Mouse (Mus musculus) common myeloid progenitor, adult 5-6 weeks (primary cell): ENCODE data around the gene Dbp. TPM values are rescaled to one million over a fixed set of nuclear protein-coding genes. Genes with fewer than 3 reads are reported as not detected.
A peak's percentile ranks its signal among the peaks of the same experiment; 100 is the strongest.

Experiments used
- ATAC-seq: replicated peaks from 2 replicates; pipeline ENCODE4 v1.8.0; 2016; ENCODE audit warnings: low read depth, mild to moderate bottlenecking, moderate TSS enrichment, inconsistent platforms; ENCODE audit not compliant: poor library complexity, severe bottlenecking
- total RNA-seq: library from RNA; stranded (forward); fragments of 200-1000, 187-1606 nt; gene quantifications from 2 replicates; pipeline ENCODE4 v1.2.3, GENCODE M21; 2017

Dbp gene
- total RNA-seq, 1 experiment from 2014 or later, result 12.1 TPM

DNA sequence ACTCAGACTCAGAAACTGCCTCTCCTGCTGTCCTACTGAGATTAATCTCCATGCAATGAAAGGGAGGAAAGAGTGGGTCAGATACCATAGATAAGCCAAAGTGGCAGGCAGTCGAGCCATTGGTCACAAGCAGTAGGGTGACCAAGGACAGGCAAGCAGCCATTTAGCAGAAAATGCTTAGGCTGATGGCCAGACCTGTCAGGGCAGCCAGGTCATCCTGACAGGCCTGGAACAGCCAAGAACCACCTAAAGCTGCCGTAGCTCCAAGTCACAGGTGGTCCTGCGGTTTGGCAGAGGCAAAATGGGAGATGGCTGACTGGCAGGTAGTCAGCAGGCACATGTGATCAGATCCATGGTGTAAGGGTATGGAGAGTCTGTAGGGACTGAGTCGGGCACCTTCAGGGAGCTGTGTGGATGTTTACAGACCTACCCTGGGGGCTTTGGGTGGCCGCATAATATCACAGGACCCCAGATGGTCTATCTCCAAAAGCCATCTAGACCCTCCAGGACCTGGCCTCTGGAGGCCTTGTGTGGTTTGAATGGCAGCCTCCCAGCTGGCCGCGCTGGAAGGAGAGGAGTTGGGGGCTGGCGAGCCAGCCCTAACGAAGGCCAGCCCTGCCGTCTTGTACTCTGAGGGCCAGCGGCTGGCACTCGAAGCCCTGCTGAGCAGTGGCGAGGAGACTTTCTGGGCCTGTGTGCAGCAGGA is 16.9 kb downstream of the Dbp start:
- no peak for ATAC-seq

DNA sequence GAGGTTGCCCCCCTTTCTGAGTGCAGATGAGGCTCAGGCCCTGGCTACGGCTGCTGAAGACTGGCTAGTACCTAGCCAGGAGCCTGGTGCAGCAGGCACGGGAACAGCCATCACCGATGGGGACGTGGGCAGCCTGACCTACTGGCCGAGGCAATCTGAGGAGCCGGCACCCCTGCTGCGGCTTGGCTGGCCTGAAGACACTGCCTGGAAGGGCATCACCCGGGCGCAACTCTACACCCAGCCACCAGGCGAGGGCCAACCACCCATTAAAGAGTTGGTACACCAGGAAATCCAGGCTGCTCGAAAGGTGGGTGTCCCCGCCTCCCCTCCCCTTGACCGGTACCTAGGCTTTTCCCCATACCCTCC is 17.4 kb downstream of the Dbp start:
- no peak for ATAC-seq

DNA sequence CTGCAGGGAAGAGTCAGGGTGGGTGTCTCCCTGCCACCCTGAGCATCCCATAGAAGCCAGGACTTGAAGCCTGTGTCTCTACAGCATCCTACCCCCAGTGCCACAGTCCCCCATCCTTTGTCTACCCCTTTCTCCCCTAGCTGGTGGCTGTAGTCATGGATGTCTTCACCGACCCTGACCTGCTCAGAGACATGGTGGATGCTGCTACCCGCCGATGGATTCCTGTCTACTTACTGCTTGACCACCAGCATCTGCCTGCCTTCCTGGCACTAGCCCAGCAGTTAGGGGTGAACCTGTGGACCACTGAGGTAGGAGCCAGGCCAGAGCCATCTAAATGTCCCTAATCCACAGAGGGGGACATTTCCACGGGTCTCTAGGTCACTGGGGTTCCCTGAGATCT is 18.4 kb downstream of the Dbp start:
- no peak for ATAC-seq

DNA sequence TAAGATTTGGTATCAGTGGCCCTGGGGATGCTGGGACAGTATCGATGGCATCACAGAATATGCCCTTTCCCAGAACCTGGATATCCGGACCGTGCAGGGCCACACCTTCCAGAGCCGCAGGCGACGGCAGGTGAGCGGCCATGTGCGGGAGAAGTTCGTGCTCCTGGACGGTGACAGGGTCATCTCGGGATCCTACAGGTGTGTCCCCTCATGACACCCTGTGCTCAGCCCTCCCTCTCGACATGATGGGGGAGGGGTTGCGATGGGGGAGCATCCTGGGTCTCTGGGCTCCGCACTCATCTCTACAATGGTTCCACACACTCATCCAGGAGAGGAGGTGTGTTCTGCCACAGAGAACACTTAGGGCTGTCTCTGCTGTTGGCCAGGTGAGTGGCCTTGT is 18.9 kb downstream of the Dbp start:
- no peak for ATAC-seq

GRCm38 (mm10) chr7:45725151-45725550 is 20.3 kb downstream of the Dbp start:
- ATAC-seq, result no peak

DNA sequence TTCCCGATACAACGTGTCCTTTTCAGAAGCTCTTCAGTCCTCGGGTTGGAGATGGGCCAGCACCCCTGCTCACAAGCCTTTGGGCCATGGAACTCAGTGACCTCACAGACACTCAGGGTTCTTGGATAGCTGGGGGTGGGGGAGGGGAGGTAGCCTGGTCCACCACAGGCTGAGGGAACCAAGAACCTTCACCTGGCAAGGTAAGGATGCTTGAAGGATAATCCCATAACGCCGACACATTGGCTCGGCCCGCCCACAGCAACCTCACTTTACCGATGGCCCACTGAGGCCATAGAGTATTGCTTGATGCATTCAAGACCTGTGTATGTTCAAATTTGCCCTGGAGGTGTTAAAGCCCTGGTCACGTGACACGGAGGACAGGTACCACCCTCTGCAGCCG is 20.8 kb downstream of the Dbp start, which contains the start of gene Spaca4:
Gene Spaca4 (minus strand): TSS at position 101 of the 400 bp plus-strand sequence.
- no peak for ATAC-seq

DNA sequence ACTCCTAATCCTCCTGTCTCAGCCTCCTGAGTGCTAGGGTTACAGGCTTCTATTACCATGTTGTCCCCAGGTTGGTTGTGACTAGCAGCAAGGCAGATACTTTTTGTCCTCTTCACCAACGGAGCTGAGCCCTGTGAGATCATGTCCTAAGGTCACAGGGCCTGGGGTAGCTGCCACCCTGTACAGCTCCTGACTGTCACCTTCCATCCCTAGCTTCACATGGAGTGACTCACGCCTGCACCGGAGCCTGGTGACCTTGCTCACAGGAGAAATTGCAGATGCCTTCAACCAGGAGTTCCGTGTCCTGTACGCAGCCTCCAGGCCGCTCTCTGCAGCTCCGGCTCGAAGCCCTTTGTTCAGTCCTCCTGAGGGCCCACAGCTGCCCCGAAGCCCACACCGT is 21.5 kb downstream of the Dbp start:
- ATAC-seq, result no peak

DNA sequence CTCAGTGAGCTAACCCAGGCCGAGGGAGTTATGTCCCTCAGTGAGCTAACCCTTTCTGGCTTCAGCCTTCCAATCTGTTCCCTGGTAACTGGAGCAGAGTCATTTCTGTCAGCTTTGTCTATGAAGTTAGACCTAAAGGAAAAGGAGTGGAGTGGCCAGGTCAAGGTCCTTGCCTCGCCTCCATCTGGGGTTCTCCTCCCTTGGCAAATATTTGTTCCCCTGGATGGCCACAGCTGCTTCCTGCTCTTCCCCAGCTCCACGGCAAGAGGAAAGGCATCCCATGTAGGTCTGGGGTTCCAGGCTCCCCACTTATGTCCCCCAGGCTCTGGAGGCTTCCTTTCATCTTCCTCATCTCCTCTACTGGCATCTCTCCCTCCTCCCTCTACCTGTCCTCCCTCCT is 22.7 kb downstream of the Dbp start:
- ATAC-seq, result no peak

- peak; percentile 57 for ATAC-seq
These were observed 26.0 kb downstream of the Dbp start for GRCm38 (mm10) chr7:45730727-45731431.

DNA sequence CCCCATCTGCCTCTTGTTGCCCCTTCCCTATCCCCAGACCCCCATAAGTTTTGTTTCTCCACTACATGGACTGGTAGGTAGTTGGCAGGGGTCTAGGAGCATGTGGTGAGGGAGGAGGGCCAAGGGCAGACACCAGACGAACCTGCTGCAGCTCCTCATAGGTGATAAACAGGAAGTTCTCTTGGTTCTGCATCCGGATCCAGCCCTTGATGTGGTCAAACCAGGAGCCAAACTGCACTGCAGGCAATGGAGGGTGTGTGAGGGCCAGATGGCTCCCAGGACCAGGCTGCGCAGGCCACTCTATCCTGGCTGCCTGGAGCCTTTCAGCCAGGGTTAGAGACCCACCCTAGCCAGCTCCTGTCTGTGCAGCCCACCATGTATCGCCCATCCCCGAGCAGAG is 28.6 kb downstream of the Dbp start:
- 0 out of 2 replicates have a peak, but pooled peaks have one; percentile 12 for ATAC-seq

GRCm38 (mm10) chr7:45739162-45739763 is 34.4 kb downstream of the Dbp start:
- ATAC-seq, result peak; percentile 69

DNA sequence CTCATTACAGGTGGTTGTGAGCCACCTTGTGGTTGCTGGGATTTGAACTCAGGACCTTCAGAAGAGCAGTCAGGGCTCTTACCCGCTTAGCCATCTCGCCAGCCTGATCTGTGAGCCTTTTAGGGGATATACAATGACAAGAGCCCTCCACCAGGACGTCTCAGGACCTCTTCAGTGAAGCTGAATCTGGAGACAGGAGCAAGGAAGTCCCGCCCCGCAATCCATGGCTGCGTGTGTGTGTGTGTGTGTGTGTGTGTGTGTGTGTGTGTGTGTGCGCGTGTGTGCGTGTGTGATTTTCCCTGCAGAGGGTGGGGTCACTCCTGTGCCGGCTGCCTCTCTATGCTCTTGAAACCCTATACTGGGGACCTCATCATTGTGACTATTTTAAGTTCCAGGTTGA is 34.9 kb downstream of the Dbp start:
- ATAC-seq, result no peak

- ATAC-seq, result peak; percentile 27
These were observed 36.4 kb downstream of the Dbp start for GRCm38 (mm10) chr7:45741308-45741707.

DNA sequence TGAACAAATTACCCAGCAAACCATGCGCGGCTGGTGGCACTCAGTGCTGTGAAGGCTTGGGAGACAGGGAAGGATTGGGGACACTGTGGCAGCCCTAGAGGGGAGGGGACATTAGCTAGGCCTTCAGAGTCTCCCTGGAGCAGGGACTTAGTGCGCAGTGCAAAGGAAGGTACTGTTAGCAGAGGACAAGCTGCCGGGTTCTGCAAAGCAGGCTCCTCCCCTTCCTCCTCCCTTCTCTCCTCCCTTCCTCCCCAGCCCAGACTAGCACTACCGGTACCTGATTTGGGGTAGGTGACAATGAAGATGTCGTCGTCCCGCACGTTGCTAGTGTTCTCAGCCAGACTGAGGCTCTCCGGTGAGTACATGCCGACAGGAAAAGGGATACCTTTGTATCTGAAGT is 36.9 kb downstream of the Dbp start:
- peak; percentile 71 for ATAC-seq

GRCm38 (mm10) chr7:45742338-45742737 is 37.5 kb downstream of the Dbp start:
- ATAC-seq, result peak; percentile 33

- peak; percentile 47; the same call in 1 of the 2 replicates for ATAC-seq
These were observed 39.5 kb downstream of the Dbp start for GRCm38 (mm10) chr7:45744387-45744786.

DNA sequence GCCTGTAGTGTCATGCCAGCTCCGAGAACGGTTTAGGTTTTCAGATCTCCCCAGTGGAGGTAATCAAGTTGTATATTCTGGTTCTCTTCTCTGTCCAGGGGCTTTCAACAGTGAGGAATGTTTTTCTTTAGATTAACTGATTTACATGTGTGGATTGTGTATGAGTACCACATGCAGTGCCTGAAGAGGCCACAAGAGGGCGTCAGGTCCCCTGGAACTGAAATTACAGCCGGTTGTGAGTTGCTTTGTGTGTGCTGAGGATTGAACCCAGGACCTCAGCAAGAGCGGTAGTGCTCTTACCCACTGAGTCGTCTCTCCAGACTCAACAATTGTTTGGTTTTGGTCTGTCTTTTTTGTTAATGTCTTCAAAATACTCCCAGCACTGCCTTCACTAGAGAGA is 41.6 kb downstream of the Dbp start:
- no peak for ATAC-seq

DNA sequence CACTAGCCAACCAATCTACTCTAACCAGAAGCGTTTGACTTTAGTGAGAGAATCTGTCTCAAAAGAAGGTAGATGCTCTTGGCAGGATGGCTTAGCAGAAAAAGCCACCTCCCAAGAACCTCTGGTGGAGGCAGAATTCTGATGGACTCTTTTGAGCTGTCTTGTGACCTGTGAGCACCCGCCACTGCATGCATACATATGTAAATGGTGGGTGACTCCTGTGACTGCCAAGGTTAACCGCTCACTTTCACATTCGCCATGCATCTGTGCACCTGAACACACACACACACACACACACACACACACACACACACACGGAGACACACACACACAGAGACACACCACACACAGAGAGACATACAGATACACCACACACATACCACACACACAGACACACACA is 42.6 kb downstream of the Dbp start:
- no peak for ATAC-seq

DNA sequence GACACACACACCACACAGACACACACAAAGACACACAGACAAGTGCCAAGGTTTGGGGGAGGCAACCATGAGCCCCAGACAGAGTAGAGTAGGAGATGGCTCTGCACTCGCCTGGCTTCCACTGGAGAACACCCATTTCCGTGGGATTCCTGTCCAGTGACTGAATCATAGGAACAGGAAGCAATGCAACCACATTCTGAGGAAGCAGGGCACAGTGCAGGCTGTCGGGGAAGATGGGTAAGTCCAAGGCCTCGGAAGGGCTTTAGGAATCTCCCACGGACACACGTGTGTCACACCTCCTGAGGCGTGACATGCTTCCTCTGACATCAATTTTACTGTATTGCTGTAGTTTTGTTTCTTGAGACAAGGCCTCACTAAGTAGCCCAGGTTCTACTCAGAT is 43.2 kb downstream of the Dbp start:
- ATAC-seq, result no peak

DNA sequence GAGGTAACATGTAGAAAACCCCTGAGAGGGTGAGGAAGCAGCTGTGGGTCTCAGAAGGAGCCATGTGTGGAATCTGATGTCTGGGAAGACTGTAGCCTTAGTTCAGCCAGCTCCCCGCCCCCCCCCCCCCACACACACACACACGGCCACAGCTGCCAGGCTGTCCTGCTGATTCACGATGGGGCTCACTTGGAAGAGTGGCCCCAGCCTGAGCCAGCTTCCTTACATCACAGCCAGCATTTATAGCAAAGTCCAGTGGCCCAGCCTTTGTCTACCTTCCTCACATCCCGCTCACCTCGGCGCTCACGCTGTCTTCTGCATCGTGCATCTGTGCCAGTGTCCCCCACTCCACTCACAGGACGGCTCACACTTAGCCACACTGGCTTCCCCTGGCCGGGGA is 44.5 kb downstream of the Dbp start:
- ATAC-seq, result 0 out of 2 replicates have a peak, but pooled peaks have one; percentile 32

DNA sequence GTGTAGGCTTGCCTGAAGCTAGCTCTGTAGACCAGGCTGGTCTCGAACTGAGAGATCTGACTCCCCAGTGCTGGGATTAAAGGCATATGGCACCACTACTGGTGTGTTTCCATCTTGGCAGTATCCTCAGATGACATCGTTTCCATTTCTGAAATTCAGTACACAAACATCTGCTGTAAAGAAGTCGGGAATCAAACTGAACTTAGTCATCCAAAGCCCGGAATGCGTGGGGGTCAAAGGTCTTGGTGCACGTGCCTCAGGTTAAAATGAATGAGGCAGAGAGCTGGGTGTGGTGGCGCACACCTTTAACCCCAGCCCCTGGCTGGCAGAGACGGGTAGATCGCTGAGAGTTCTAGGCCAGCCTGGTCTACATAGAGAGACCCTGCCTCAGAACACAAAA is 45.3 kb downstream of the Dbp start:
- ATAC-seq, result no peak
